Comparison of ENCODE assay signal across 8 mouse cellular contexts in the genomic region with DNA sequence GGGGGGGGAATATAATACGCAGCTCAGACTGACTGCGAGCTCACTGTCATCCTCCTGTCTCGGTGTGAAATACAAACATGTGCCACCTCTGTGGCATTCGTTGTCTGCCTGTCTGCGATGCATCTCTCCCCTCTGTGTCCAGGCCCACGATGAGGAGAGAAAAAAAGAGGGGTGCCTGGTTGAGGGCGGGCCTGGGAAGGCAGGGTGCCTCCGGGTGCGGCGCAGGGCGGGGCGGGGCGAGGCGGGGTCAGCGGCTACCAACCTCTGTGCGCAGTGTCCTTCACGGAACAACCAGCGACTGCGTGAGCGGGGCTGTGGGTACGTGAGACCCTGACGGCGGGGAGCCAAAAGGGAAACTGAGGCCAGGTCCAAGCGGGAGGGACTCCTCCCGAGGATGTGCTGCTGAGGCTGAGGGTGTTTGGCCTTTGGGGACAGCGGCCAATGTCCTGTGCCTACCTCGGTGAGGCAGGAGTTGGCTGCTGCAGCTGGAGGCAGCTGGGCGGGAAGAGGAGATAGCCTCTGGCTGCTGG. TPM values are rescaled to one million over a fixed set of nuclear protein-coding genes. Genes with fewer than 3 reads are reported as not detected.
DNase-seq lines count a peak whose midpoint lies in the region; ATAC-seq lines count a peak whose summit lies in the region.

Gene Tspo (plus strand): TSS at position 266 of the 530 bp plus-strand sequence.
Gene Mcat (minus strand): TSS at position 461 of the 530 bp plus-strand sequence.

- H3K9me3 ChIP-seq in embryonic facial prominence, embryonic 11.5 days (replicated peaks; ENCODE audit: control insufficient read depth, low read length): no peaks in the 10 kb centered on the region
- H3K9me3 ChIP-seq in heart, embryonic 10.5 days: no peaks in the 10 kb centered on the region

- H3K36me3 ChIP-seq in embryonic facial prominence, embryonic 11.5 days (replicated peaks; ENCODE audit: control insufficient read depth, insufficient read depth, low read depth, low read length): no peaks in the 10 kb centered on the region
- H3K36me3 ChIP-seq in heart, embryonic 10.5 days: no peaks in the 10 kb centered on the region

- no peak for DNase-seq in frontal cortex, adult 2 months (ENCODE audit: extremely low spot score in 1 of 2, low spot score in 1 of 2)
- DNase-seq in frontal cortex, postnatal 14 days (ENCODE audit: low spot score in 2 of 2): no peak
- DNase-seq in embryonic facial prominence, embryonic 11.5 days (ENCODE audit: low spot score): no peak
- peak; percentile 86 for DNase-seq in heart, embryonic 10.5 days (ENCODE audit: low spot score)
- DNase-seq in kidney, adult 9 months: peak; percentile 60
- peak; percentile 79 for DNase-seq in lung, postnatal 10 days
- peak; percentile 27 for DNase-seq in skeletal muscle tissue, adult 2 months (ENCODE audit: low read depth, low spot score)
- no peak for DNase-seq in right cerebral cortex, adult 18-20 months

- peaks cover 4% of the 10 kb centered on the region for H3K4me1 ChIP-seq in embryonic facial prominence, embryonic 11.5 days (ENCODE audit: control insufficient read depth, insufficient read depth, low read length)
- H3K4me1 ChIP-seq in heart, embryonic 10.5 days: peaks cover 23% of the 10 kb centered on the region; the same call in 1 of the 2 replicates

- no peak within 1 kb of the TSS for H3K27ac ChIP-seq in embryonic facial prominence, embryonic 11.5 days (replicated peaks; ENCODE audit: low read depth, low read length)
- peak within 1 kb of the TSS; percentile 87 for H3K27ac ChIP-seq in heart, embryonic 10.5 days

- ATAC-seq in embryonic facial prominence, embryonic 11.5 days (replicated peaks; ENCODE audit: insufficient number of reproducible peaks, low FRiP score, low TSS enrichment, low read depth): no peak

- H3K9ac ChIP-seq in embryonic facial prominence, embryonic 11.5 days (replicated peaks; ENCODE audit: low read length): peak within 1 kb of the TSS; percentile 62

- peak within 1 kb of the TSS; percentile 39 for H3K4me3 ChIP-seq in embryonic facial prominence, embryonic 11.5 days (ENCODE audit: low read depth, low read length)
- peak within 1 kb of the TSS; percentile 69 for H3K4me3 ChIP-seq in heart, embryonic 10.5 days

- peak within 1 kb of the TSS; percentile 78 for H3K4me2 ChIP-seq in embryonic facial prominence, embryonic 11.5 days (ENCODE audit: low read depth, low read length)

- under 1% methylated on average over 28 of the region's 28 CpGs for WGBS in embryonic facial prominence, embryonic 11.5 days
- under 1% methylated on average over 28 of the region's 28 CpGs for WGBS in heart, embryonic 10.5 days

- H3K27me3 ChIP-seq in embryonic facial prominence, embryonic 11.5 days (ENCODE audit: control insufficient read depth, insufficient read depth, low read length): no peaks in the 10 kb centered on the region
- H3K27me3 ChIP-seq in heart, embryonic 10.5 days (ENCODE audit: insufficient read depth, poor library complexity, severe bottlenecking): 0 out of 2 replicates have a peak, but pooled peaks cover 3% of the 10 kb centered on the region

RNA-seq across cellular contexts. Expression of gene Tspo, which starts in this region (rescaled TPM):
- polyA plus RNA-seq in frontal cortex, adult 2 months (2012; rRNA removed): 10.9 and 11.3 TPM in 2 replicates
- polyA plus RNA-seq in embryonic facial prominence, embryonic 11.5 days (2014; fragmentation: Nextera tagmentation; extraction: Ambion mirVana): 24.7 and 32.5 TPM in 2 replicates
- 97.0 and 141 TPM in 2 replicates for polyA plus RNA-seq in heart, embryonic 10.5 days (2016; fragmentation: Nextera tagmentation; extraction: Ambion mirVana)

RNA-seq across cellular contexts. Expression of gene Mcat, which starts in this region (rescaled TPM):
- 23.9 and 29.6 TPM in 2 replicates for polyA plus RNA-seq in frontal cortex, adult 2 months (2012; rRNA removed)
- 40.3 and 42.5 TPM in 2 replicates for polyA plus RNA-seq in embryonic facial prominence, embryonic 11.5 days (2014; fragmentation: Nextera tagmentation; extraction: Ambion mirVana)
- polyA plus RNA-seq in heart, embryonic 10.5 days (2016; fragmentation: Nextera tagmentation; extraction: Ambion mirVana): 37.7 and 40.0 TPM in 2 replicates

Comparison
In these comparisons a context has a peak if more than half of its experiments do, and no peak if none do; other contexts are left out.
1. DNase-seq: peak in heart, embryonic 10.5 days (single experiment), kidney, adult 9 months (single experiment), lung, postnatal 10 days (single experiment) and skeletal muscle tissue, adult 2 months (single experiment); none in frontal cortex, adult 2 months (0 of 2), frontal cortex, postnatal 14 days (0 of 2), embryonic facial prominence, embryonic 11.5 days (single experiment) and right cerebral cortex, adult 18-20 months (single experiment).